Mouse (Mus musculus): ENCODE data around the gene Akt3.

Akt3 gene

DNA sequence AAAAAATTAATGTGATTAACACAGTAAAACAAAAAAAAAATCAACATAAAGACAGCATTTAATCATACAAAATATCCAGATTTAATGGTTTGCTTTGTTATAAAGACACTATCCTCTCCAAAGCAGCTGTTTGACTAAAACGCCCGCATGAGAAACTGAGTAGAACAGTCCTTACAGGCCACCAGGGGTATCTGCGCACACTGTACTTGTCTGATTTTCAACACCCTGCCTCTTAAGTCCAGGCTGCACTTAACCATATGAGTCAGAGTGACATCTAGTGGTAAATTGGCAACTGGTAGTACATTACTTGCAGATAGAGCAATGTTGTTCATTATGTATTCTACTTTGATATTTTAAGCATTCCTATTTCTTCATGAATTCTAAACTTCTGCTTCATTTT lies 69.3 kb downstream of the Akt3 start:
- peak; percentile 94 for DNase-seq (ENCODE audit: low read depth, low spot score)

DNA sequence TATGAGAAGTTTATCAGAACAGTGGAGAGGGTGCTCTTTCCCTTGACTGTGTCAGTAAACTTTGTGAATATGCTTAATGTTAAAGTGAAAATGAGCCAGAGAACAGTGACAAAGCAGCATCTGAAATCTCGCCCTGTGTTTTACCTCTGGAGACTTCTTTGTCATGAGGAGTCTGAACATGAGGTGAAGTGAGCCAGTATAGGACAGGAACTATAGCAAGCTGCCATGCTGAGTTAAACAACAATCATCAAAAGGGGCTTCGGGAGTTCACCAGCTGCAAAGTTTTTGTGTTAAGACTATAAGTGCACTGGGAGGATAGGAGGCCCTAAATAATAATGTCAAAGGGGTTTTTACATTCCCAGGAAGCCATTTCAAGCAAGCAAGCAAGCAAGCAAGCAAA lies 71.3 kb downstream of the Akt3 start:
- DNase-seq (ENCODE audit: low read depth, low spot score): no peak

DNA sequence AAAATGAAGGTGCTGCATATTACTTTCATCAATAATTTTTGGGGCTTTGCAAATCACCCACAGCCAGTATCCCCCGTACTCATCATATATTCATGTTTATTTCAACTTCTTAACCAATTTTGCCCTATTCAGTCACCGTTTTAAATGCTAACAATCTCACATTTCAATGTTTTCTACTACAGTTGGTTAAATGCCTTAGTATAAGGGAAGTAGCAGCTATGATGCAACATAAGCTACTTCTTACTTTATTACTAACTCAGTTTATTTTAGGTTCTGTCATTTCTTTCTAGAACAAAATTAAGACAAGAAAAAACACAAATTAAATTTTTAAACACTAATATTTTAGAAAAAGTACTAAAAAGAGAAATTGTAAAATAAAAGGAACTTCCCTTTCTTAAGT lies 78.4 kb downstream of the Akt3 start:
- no peak for DNase-seq (ENCODE audit: low read depth, low spot score)

DNA sequence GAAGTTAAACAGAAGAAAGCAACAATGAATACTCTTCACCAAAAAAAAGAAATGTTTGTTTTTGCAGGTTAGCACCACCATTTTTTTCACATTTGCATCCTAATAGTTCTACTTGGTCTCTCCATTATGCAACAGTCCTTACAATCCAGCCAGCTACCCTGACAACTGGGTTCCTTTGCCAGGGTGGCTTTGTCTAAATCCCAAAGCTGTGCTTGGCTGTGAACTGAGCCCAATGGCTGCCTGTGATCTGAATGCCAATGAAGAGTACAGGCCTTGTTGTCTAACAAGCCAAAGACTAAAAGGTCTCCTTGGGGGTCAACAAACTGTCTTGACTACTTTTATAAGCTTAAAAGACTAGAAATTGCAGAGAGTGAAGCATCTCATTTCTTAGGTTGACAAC lies 82.6 kb downstream of the Akt3 start:
- peak; percentile 74 for DNase-seq (ENCODE audit: low read depth, low spot score)

DNA sequence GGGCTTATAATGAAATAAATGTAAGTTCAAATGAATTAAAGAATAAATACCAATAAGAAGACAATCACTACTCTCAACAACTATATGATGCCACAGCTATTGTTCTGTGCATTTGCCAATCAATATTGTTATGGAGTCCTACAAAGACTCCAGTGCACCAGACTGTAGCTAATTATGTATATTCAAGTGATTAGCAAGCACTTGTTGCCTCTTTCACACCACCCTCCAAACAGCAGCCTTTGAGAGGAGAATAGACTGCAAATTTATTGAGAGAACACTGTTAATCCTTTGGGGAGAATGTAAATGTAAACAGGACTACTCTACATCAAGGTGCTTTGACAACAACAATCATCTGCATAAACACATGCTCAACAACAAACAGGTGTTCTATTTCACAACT lies 86.7 kb downstream of the Akt3 start:
- DNase-seq (ENCODE audit: low read depth, low spot score): no peak

DNA sequence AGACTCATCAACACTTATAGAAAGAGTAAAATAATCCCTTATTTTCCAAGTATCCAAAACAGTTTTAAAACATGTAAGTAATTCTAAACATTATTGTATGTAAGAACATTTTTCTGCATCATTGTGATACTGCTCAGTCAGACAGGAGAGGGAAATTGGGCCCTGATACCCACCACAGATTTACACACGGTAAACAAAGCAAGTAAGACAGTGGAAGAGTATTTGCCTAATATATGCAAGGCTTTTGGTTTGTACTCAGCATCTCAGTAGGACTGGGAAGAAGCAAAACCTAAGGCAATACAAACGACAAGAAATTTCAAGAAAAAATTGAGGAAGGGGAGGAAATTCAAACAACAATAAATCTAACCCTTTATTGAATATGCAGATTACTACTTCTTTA lies 92.2 kb downstream of the Akt3 start:
- DNase-seq (ENCODE audit: low read depth, low spot score): no peak

DNA sequence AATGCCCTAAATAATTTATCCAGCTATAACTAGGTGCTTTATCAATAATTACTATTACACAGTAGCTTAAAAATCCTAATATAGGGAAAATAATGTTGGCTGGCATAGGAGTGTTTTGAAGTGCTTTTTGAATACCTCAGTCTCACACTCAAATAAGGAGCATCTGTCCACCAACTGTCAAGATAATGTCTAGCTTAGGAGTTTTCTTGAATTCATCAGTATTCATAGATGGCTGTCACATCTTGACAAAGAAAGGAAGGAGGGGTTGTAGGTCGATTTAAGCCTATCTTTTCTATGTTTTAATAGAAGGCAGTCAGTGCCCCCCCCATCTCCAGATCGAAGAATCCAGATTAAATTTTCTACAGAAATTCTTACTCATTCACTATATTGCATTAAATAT lies 92.7 kb downstream of the Akt3 start:
- DNase-seq (ENCODE audit: low read depth, low spot score): no peak

DNA sequence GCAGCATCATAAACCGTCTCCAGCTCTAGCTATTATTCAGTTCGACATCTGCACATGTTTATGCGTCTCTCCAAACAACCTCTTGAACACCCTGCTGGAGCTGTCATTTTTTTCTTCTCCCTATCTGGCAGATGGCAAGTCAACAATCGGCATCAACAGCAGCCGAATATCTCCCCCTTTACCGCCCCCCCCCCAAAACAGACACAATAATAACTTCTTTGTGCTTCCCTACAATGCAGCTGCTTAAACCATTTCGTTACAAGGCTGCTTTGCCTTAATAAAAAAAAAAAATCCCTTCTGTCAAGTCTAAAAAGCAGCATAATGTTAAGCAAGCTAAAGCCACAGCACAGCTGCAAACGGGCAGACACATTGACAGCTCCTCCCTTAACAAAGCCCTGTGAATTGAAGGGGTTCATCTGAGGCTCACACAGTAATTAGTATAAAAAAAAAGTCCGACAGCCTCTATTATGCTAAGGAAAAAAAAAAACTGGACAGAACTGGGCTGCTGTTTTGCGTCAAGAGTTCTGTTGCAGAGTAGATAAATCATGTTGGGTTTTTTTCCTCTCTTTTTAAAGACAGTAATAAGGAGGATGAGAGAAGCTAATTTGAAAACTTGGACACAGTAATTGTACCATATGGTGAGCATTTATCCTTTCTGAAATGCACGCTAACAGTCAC lies 107.5 kb downstream of the Akt3 start:
- DNase-seq (ENCODE audit: low read depth, low spot score): peak; percentile 72

DNA sequence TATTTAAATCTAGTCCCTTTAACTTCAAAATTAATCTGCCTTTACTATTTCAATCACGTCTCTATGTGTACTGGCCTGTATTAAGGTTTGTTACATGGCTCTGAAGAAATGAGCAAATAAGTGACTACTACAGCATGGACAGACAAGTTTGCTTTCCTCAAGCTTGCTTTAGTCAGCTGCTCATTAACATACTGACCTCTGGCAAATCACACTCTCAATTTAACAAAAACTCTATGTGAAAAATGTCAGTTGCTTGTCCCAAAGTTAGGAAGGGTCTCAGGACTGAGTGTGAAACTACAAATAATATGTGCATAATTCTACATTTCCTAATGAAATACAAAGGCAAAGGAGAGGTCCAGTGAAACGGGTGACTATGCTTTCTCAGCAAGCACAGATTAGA lies 109.3 kb downstream of the Akt3 start:
- no peak for DNase-seq (ENCODE audit: low read depth, low spot score)

DNA sequence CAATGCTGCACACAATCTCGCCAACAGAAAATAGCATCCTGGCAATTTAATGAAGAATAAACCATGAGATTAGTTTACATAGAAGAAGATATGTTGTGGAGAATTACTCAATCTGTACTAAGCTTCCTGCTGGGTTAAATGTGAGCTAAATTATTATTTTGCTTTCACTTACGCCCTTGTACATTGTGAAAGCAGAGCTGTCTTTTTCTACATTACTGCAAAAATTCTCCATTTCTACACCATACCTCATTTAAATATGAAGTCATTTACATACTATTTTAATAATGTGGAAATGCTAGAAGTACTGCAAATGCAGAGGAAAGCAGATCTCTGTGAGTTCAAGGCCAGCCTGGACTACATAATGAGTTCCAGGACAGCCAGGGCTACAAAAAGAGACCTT lies 116.5 kb downstream of the Akt3 start:
- DNase-seq (ENCODE audit: low read depth, low spot score): no peak

DNA sequence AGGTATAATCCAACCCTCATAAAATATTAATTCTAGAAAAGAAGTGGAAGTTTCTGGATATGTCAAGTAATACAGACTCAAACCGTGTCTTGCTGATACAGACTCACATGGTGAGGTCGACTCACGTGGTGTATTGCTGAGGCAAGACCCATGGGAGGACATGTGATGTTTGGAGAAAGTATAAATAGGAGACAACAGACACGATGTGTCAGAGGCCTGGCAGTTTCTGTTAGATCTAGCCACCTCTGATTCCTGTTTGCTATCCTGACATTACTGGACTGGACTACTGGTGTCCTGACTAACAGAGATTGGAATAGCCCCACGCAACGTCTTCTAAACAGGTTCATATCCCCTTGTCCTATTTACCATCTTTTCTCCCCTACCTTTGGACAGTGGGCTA lies 118.4 kb downstream of the Akt3 start:
- DNase-seq (ENCODE audit: low read depth, low spot score): no peak

DNA sequence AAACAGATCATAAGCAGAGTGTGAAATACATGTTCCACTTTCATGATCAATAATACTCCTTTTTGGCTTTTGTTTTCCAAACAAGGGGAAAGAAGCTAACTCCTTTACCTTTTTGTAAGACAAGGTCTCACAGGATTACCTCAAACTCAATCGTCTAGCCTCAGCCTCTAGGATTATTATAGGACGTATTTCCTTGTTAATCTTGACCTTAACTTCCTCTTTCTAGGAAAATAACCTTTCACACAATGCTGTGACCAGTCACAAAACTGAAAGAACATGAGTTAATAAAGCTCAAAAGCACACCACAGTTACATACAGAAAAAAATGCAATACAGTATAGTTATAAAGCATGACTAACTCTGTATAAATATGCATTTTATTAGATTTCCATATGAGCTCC lies 126.5 kb downstream of the Akt3 start:
- DNase-seq (ENCODE audit: low read depth, low spot score): no peak

DNA sequence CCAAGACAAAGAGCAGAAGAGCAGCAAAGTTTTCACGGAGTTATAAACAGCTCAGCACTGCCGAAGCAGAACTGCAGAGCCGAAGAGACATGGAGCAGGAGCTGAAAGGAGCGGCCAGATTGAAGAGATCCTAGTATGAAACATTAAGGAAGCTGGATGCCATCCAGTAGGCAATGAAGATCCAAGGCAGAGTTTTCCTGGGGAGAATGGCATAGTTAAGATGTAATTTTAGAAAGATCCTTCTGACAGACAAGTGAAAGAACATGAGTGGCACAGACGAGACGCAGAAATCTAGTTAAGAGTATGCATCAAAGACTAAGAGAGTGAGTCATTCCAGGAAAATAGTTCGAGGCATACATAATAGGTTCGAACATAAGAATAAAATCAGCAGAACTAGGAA lies 131.3 kb downstream of the Akt3 start:
- peak; percentile 84 for DNase-seq (ENCODE audit: low read depth, low spot score)

DNA sequence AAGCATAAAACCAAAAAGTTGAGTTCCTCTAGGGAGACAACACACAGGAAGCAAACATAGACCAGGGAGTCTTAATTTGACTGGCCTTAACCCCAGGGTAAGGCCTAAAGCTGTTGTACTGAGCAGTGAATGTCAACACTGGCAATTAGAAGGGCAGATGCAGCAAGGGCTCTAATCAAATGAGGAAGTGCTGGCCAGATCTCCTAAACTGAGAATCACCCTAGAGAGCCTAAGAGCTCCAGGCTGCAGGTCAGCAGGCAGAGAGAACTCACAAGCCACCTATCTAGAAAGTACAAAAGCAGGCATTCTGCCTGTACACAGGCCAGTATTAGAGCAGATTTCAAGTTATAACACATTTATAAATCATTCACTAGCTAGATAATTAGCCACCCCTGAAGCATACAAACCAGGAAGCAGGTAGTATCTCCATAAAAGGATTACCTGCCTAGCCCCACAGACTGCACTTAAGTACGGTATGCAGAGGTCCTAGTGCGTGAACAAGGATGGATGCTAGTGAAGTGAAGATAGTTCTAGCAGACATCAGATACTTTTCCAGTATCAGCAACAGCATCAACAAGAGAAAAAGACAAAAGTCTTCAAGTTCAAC lies 147.2 kb downstream of the Akt3 start:
- peak; percentile 38 for DNase-seq (ENCODE audit: low read depth, low spot score)

DNA sequence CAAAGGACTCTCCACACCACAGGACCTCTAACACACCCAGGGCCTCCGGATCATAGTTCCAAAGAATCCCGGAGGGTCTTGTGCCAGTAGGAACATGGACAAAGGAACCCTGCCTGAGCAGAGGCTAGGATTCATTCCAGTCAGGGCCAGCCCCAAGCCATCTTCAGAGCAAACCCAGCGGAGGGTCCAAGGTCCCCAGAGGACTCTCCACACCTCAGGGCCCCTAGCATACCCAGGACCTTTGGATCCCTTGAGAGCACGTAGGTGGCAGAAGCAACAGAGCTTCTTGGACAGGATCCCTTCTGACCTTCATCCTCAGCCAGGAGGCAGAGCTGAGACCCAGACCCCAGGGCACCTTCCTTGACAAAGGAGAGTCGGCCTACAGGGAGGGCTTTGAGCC lies 167.5 kb downstream of the Akt3 start:
- DNase-seq (ENCODE audit: low read depth, low spot score): no peak

DNA sequence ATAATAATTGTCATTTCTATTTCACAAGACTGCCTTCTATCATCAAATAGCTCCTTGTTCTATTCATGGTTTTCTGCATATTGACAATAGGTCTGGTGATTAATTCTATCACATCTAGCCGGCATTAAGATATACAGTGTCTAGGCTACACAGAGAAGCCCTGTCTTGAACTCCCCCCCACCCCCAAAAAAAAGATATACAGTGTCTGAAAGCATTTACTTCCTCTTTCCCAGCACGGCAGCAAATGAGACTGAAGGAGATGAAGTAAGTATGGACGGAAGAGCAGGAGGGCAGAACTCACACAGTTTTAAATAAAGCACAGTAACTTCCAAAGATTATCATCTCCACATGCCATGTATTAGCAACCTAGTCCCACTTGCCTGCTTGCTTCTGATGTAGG lies 168.5 kb downstream of the Akt3 start:
- no peak for DNase-seq (ENCODE audit: low read depth, low spot score)

DNA sequence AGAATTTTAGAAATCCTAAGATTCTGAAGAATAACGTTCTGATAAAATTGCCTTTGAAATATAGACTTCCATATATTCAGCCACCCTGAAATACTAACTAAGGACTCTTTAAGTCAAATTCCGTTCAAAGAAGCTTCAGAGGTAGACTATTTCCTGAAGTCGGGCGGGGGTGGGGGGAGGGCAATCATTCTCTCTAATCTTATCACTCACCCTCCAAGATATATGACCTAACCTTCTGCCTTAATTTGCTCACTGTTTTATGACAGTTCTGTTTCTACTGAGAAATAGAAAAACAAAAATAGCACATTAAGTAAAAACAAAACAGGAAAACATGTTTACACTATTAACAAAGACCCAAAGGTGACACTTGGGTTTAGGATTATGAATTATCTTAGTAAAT lies 169.0 kb downstream of the Akt3 start:
- DNase-seq (ENCODE audit: low read depth, low spot score): no peak

DNA sequence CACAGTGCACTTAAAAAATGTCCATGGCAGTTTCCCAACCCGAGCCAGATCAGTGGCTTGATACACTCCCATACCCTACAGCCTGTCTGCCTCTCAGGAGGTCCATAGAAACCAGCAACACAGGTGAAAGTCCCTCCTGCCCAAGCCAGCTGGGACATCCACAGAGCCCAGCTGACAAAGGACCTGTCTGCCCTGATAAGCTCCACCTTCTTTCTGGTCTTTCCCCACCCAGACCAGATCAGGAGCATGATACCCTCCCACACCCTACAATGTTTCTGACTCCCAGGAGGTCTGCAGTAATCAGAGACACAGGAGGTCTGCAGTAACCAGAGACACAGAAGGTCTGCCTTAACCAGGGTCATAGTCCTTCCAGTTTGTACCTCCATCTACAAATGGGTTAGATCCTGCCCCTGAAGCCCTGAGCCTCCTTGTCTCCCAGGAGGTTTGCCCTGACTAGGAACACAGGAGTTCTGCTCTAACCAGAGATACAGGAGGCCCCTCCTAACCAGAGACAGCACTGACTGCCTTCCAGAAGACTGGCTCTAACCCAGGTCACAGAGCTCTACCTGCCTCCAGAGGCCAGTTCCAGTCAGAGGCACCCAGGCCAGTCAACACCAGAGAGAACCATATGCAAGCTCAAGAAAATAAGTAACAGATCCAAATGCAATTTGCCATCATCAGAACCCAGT lies 175.9 kb downstream of the Akt3 start:
- DNase-seq (ENCODE audit: low read depth, low spot score): peak; percentile 16

DNA sequence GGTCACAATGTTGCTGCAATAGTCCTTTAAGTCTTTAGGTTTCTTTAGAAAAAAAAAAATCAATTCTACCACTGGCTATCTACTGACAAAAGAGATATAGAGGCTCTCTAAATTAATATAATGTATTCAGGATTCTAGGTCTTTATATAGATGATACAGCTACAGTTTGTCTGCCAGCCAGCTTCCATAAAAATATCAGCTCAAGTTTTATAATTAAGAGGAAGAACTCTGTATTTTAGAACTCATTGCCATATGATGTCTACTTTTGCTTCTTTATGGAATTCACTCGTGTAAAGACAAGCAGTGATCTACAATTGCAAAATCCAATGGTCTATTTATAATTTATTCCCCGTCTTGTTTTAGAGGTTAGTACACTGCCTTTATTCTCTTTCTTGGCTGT lies 188.8 kb downstream of the Akt3 start:
- DNase-seq (ENCODE audit: low read depth, low spot score): no peak

DNA sequence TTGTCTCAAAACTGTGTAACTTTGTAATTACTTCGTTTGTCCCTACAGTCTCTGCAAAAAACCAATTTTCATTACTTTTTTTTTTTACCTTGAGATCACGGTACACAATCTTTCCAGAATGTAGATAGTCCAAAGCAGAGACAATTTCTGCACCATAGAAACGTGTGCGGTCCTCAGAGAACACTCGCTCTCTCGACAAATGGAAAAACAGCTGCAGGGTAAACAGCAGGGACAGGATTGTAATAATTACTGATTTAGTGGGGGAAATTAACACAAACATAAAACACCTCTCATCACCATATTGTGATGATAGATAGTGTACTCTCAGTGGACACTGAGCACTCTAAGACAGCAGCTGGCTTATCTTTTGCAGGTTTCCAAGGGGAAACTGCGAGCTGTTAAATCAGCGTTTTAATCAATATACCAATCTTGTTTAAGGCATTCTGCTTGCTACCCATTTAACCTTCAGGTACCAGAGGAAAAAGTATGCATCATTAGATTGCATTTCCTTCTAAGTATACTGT lies 190.8 kb downstream of the Akt3 start:
- DNase-seq (ENCODE audit: low read depth, low spot score): no peak

DNA sequence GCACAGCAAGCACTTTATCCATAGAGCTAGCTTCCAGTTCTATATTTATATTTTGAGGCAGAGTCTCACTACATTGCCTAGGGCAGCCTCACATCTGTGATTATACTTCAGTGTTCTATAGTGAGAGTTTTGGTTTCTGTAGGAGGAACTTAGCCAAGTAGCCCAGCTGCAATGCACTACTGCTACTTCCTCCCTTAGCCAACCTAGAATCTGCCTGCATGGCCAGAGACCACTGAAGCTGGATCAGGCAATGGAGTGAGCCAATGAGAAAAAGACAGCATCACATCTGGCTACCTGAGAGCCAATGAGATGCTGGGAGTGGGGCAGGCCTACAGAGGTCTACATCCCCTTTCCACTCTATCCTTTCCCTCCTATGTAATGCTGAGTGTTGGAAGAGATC lies 192.3 kb downstream of the Akt3 start:
- peak; percentile 42 for DNase-seq (ENCODE audit: low read depth, low spot score)

DNA sequence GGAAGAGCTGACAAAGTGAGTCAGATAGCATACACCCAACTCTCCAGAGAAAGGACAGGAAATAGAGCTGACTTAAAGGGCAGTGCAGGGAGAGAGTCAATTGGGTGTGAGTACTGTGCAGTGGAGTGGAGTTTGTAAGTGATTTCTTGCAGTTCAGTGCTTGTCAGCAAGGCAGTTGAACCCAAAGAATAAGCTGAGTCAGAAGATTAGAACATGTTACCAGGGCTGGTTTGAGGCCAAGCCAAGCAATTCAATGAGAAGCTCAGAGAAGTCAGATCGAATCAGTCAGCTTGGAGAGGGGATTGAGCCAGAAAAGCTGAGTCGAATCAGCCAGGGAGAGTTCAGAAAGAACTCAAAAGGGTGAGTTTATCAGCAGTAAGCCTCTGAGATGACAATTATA lies 196.2 kb downstream of the Akt3 start:
- DNase-seq (ENCODE audit: low read depth, low spot score): no peak

DNA sequence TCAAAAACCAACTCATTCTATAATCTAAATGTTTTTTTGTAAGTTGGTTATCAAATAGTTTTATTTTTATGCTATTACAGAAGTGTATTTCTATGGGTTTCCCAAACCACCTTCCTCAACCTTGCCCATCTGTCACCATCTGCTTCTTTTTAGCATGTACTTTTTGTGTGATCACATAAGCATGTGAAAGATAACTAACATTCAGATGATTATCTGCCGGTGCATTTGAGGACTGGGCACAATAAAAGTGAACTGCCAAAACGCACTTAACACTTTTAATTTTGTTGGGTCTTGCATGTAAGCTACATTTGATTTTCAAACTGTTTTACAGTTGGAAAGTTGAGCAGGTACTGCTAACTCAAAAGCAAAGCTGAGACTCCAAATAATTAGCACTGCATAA lies 203.1 kb downstream of the Akt3 start:
- DNase-seq (ENCODE audit: low read depth, low spot score): peak; percentile 82
